Mouse (Mus musculus) embryonic stem cell, embryonic (primary cell): ENCODE results near the gene Smc5.

Experiments
- CTCF ChIA-PET, 4 experiments: fragments of 300-600 bp in 2 of 4; fragments of 350-600 bp in 2 of 4; sonication (Branson Sonifier 250); formaldehyde crosslinking; loops; one replicate each; lab custom pipeline; 2022; ENCODE audit warnings: inconsistent platforms in 2 of 4; lab: Charles Lee
- POLR2A ChIA-PET, 4 experiments: fragments of 300-600 bp in 2 of 4; fragments of 350-600 bp in 2 of 4; sonication (Branson Sonifier 250); formaldehyde crosslinking; loops; one replicate each; lab custom pipeline; 2022; ENCODE audit warnings: antibody characterized with exemption in 4 of 4, inconsistent platforms in 1 of 4; lab: Charles Lee

Gene Smc5

DNA sequence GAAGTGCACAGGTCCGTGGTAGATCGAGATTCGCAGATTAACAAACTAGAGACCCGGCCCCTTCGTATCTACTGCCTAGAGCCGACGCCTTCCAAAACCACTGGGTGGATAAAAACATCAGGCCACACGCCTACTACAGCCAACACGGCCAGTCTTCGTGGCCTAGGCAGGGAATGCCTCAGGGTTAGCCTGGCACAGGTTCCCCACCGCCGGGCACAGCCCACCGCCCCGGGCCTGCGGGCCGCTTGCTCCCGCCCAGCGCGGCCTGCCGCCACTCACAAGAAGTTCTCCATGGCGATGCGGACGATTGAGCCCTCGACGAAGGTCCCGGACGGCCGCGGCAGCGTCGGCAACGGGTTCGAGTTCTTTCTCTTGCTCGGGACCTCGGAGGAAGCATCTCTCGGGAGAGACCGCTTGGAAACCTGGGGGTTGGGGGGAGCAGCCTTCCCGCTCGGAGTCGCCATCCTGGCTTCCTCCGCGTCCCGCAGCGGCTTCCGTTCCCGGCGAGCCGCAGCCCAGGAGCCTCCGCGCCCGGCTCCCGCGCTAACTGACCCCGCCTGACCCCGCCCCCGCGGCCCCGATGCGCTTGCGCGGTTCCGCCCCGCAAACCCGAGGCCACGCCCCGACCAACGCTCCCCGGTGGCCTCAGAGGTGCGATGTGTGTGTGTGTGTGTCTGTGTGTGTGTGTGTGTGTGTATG, at the start of gene Smc5:
Smc5 (minus strand) TSS at position 543 of the 699 bp plus-strand sequence.
- ChIA-PET CTCF (no interaction called here), POLR2A (no interaction called here)

DNA sequence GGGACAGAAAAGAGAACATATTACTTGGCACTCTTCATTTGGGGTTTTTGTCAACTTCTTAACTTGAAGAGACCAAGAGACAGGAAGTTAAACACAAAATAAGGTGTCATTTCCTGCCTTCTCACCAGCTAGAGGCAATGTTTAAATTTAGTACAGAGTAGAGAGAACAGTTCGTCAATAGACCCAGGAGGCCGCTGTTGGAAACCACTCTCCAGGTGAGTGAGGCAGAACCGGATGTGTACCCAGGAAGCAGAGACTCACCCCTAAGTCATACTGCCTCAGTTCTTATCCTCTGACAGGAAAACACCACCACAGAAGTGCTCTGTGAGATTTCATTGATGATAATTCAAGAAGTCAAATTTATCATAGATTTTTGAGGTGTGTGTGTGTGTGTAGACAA, 49.4 kb upstream of the Smc5 start:
- POLR2A ChIA-PET = no interaction called here
- CTCF ChIA-PET = no interaction called here

- POLR2A ChIA-PET = interaction anchor here in 1 of 4 experiments (0.6 kb wide), 1 partner anchor 606 kb away, joined by 3 read pairs; no protein-coding TSS in a partner anchor
- CTCF ChIA-PET = no interaction called here
These were observed 44.3 kb upstream of the Smc5 start for GRCm38 (mm10) chr19:23317989-23318358.

DNA sequence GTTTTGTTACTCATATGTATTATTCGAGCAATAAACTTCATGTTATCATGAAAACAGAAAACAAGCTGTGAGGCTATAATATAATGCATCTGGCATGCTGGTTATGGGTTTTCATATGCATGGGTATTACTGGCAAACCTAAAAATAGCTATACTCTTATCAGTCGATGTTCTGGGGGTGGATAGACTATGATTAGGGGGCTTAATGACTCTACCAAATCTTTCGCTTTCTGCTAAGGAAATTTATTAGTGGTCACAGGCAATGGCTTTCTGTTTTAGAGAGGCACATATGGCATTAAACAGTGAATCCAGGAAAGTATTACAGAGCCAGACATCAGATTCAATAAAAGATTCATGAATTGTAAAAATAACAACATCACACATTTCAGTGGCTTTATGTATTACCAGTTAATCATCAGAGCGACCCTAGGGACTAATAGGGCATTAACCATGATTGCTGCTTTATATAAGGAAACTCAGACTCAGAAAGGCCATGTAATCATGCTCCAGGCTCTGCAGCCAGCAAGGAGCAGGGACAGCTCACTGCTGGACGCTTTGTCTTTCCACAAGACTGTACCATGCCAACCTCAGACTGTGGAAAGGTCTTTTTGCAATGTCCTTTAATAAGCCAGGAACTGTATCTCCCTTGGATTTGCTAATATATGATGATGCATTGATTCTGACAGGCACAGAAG, 43.7 kb upstream of the Smc5 start:
- ChIA-PET POLR2A (interaction anchor here in 1 of 4 experiments (0.8 kb wide), 1 partner anchor 193 kb away, joined by 3 read pairs; no protein-coding TSS in a partner anchor), CTCF (no interaction called here)

DNA sequence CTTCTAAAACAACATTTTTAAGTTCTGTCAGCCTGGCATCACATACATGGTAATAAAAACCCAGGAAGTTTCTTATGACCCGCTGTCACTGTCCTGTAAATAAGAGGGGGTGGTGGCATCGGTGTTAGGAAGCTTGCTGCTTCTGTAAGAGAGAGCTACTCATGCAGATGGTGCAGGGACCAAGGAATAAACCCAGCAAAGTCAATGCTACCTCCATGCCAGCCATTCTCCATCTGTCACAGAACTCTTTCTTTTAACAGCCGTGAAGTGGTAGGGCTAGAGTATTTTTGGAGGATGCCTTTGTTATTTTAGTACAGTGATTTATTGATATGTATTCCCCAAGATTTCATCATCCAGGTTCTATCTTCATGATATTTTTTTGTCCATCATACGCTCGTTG, 43.2 kb upstream of the Smc5 start:
- POLR2A ChIA-PET = interaction anchor here in 1 of 4 experiments (0.8 kb wide), 1 partner anchor 193 kb away, joined by 3 read pairs; no protein-coding TSS in a partner anchor
- CTCF ChIA-PET = interaction anchor here in 1 of 4 experiments (0.7 kb wide), 1 partner anchor 963 kb away, joined by 4 read pairs; the partner anchor contains the start of gene Fxn

GRCm38 (mm10) chr19:23309979-23310378, 36.3 kb upstream of the Smc5 start:
- ChIA-PET CTCF (interaction anchor here in 1 of 4 experiments (1.1 kb wide), 1 partner anchor 28 kb away, joined by 3 read pairs; no protein-coding TSS in a partner anchor), POLR2A (interaction anchor here in 3 of 4 experiments (0.5 to 0.6 kb wide), 3 partner anchors 11 to 387 kb away, joined by 3 to 5 read pairs (median 3); no protein-coding TSS in a partner anchor)

DNA sequence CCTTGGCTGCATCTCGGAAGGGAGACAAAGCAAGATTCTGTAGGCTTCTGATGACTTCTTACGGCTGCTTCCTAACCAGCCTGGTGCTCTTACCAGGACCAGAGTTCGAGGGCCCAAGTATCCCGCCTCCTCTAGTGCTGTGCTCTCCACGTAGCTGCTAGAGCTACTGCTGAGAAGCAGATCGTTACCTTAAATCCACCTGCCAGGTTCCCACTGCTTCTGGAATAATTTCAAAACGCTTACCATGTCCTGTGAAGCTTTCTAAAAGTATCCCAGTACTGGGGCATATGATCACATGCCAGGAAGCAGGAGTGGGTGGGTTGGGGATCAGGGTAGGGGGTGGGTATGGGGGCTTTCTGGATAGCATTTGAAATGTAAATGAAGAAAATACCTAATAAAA, 33.0 kb upstream of the Smc5 start:
- POLR2A ChIA-PET = interaction anchor here in 3 of 4 experiments (0.6 to 0.7 kb wide), 3 partner anchors 135 to 346 kb away, joined by 3 to 5 read pairs (median 4); no protein-coding TSS in a partner anchor

GRCm38 (mm10) chr19:23299987-23300386, 26.3 kb upstream of the Smc5 start:
- ChIA-PET POLR2A (interaction anchor here in 1 of 4 experiments (0.6 kb wide), 1 partner anchor 29 kb away, joined by 3 read pairs; no protein-coding TSS in a partner anchor), CTCF (no interaction called here)

More for the DNA sequence above, 33.0 kb upstream of the Smc5 start:
- CTCF ChIA-PET = interaction anchor here in 1 of 4 experiments (0.6 kb wide), 1 partner anchor 555 kb away, joined by 3 read pairs; no protein-coding TSS in a partner anchor

GRCm38 (mm10) chr19:23298917-23299316, 25.2 kb upstream of the Smc5 start:
- ChIA-PET POLR2A (no interaction called here), CTCF (interaction anchor here in 1 of 4 experiments (0.7 kb wide), 1 partner anchor 343 kb away, joined by 4 read pairs; no protein-coding TSS in a partner anchor)

GRCm38 (mm10) chr19:23297191-23297590, 23.5 kb upstream of the Smc5 start:
- CTCF ChIA-PET = no interaction called here
- POLR2A ChIA-PET = interaction anchor here in 1 of 4 experiments (1.3 kb wide), 1 partner anchor 28 kb away, joined by 3 read pairs; no protein-coding TSS in a partner anchor

- POLR2A ChIA-PET = no interaction called here
- CTCF ChIA-PET = no interaction called here
These were observed 15.6 kb upstream of the Smc5 start for GRCm38 (mm10) chr19:23289251-23289650.

- ChIA-PET CTCF (interaction anchor here (0.6 to 1.5 kb wide), 9 partner anchors 15 to 1815 kb away, joined by 3 to 4 read pairs (median 3); no protein-coding TSS in a partner anchor), POLR2A (interaction anchor here (0.6 to 1.4 kb wide), 14 partner anchors 10 to 253 kb away, joined by 3 to 5 read pairs (median 3); no protein-coding TSS in a partner anchor)
These were observed 8.4 kb upstream of the Smc5 start for GRCm38 (mm10) chr19:23281911-23282660.

DNA sequence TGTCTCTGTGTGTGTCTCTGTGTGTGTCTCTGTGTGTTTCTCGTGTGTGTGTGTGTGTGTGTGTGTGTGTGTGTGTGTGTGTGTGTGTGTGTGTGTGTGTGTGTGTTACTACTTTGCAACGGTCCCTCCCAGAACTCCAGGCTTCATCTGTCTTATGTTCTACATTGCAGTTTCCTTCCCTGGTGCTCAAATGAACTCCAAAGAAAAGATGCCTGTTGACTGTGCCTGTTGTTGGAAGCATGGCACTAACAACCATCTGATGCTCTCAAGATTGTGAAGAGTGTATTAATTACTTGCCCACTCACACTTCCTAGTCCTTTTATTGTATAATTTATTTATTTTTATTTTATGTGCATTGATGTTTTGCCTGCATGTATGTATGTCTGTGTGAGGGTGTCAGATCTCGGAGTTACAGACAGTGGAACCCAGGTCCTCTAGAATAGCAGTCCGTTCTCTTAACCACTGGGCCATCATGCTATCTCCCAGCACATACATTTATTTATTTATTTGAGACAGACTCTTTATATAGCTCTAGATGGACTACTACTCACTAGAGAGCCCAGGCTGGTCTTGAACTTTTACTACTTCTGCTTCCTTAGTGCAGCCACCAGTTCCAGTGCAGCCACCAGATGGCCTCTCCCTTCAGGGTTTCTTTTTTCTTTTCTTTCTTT, 492 bp upstream of the Smc5 start:
- POLR2A ChIA-PET = no interaction called here

GRCm38 (mm10) chr19:23256771-23257170, 16.9 kb downstream of the Smc5 start:
- ChIA-PET POLR2A (interaction anchor here in 1 of 4 experiments (1.0 kb wide), 1 partner anchor 12 kb away, joined by 3 read pairs; no protein-coding TSS in a partner anchor), CTCF (interaction anchor here in 1 of 4 experiments (0.5 kb wide), 1 partner anchor 192 kb away, joined by 3 read pairs; the partner anchor contains the start of gene Mamdc2)

More for the DNA sequence above, 492 bp upstream of the Smc5 start:
- CTCF ChIA-PET = interaction anchor here in 1 of 4 experiments (0.7 kb wide), 1 partner anchor 199 kb away, joined by 6 read pairs; no protein-coding TSS in a partner anchor

DNA sequence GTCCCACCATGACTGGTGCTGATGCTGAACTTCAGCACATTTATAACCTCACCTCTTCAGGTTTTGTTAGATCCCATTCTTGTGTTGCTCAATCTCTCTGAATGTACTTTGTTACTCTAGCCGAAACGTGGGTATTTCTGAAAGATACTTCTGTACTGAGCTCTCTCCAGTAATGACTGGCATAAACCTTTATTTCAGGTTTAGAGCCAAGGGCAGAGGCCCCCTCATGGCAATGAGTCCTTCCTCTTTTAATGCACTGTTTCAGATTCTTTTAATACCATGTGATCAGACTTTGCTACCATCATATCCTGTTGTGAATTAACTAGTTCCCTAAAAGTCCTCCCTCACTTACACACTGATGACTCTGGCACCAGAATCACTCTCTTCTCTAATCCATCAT, 27.2 kb downstream of the Smc5 start:
- CTCF ChIA-PET = no interaction called here

DNA sequence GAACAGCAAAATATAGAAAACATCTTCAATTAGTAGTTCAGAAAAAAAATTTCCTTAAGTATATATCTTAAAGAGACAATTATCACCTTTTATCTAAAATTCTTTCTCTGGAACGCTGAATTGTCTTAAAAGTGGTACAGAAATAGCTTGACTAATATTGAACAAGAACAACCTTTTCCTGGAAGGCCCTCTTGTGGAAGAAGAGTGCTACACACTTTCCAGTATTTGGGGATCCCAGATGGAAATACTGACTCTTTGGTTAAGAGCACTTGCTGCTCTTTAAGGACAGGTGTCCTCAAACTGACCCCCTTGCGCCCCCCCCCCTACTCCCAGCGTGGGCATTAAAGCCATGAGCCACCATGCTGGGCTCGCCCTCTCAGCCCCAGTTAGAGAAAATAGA, 48.6 kb downstream of the Smc5 start:
- CTCF ChIA-PET = interaction anchor here in 3 of 4 experiments (0.6 to 3.0 kb wide), 18 partner anchors 12 to 1636 kb away, joined by 3 to 22 read pairs (median 4); no protein-coding TSS in a partner anchor
- POLR2A ChIA-PET = interaction anchor here in 3 of 4 experiments (0.6 to 1.7 kb wide), 13 partner anchors 12 to 321 kb away, joined by 3 to 8 read pairs (median 3); no protein-coding TSS in a partner anchor

More for the DNA sequence above, 27.2 kb downstream of the Smc5 start:
- POLR2A ChIA-PET = interaction anchor here in 1 of 4 experiments (0.7 kb wide), 1 partner anchor 21 kb away, joined by 3 read pairs; no protein-coding TSS in a partner anchor

DNA sequence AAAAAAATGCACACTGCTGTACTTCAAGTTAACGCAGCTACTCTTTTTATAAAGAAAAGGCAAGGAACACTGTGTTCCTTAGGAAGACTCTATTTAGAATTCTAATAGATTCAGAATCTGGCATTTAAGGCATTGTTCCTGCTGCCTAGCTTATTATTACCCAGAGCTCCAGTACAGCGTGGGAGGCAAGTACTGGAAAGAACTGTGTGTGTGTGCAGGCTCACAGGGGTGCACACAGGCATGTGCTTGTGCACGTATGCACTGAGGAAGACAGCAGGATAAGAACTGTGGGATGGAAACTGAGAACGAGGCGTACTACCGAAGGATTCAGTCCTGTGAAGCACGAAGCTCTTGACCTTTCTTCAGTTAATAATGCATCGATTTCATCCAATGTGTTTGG, 59.4 kb downstream of the Smc5 start:
- POLR2A ChIA-PET = interaction anchor here in 1 of 4 experiments (0.6 to 0.8 kb wide), 2 partner anchors 34 to 38 kb away, joined by 3 read pairs; no protein-coding TSS in a partner anchor
- CTCF ChIA-PET = no interaction called here
